Mouse (Mus musculus) lung, embryonic 16.5 days (tissue): Measurements from ENCODE around the gene Tet1. TPM values are rescaled to one million over a fixed set of nuclear protein-coding genes. Genes with fewer than 3 reads are reported as not detected.
A peak's percentile ranks its signal among the peaks of the same experiment; 100 is the strongest.
"Not testable (repeated sequence)": the region's sequence is repeated elsewhere in the genome, so short reads cannot be mapped to it uniquely, and the experiment has no call there.

Experiments used
- ATAC-seq: fragments of 200-750 bp; cut with Nextera tagmentation; 2 replicates; pipeline ENCODE4 v1.8.0; 2017; ENCODE audit warnings: low read depth, mild to moderate bottlenecking, moderate library complexity
- H3K27ac ChIP-seq: fragments of 300-500 bp; sonication (generic); 2 replicates; pipeline ENCODE4 v1.5.1; 2014; ENCODE audit warnings: mild to moderate bottlenecking, control low read depth, low read length
- H3K27me3 ChIP-seq: fragments of 300-500 bp; sonication (generic); 2 replicates; pipeline ENCODE4 v1.6.1; 2014; ENCODE audit warnings: low read depth, low read length, mixed read lengths; ENCODE audit not compliant: control insufficient read depth, insufficient read depth
- H3K36me3 ChIP-seq: fragments of 300-500 bp; sonication (generic); 2 replicates; pipeline ENCODE4 v1.6.1; 2014; ENCODE audit warnings: low read length; ENCODE audit not compliant: control insufficient read depth, insufficient read depth
- H3K4me1 ChIP-seq: fragments of 300-500 bp; sonication (generic); replicated peaks from 2 replicates; pipeline ENCODE4 v1.6.1; 2014; ENCODE audit warnings: low read length, mixed read lengths; ENCODE audit not compliant: control insufficient read depth, insufficient read depth
- H3K4me2 ChIP-seq: fragments of 300-500 bp; sonication (generic); 2 replicates; pipeline ENCODE4 v1.6.1; 2014; ENCODE audit warnings: low read depth, low read length, control low read depth
- H3K4me3 ChIP-seq: fragments of 300-500 bp; sonication (generic); 2 replicates; pipeline ENCODE4 v1.5.1; 2014; ENCODE audit warnings: mild to moderate bottlenecking, low read length, control low read depth
- H3K9ac ChIP-seq: fragments of 300-500 bp; sonication (generic); 2 replicates; pipeline ENCODE4 v1.6.1; 2014; ENCODE audit warnings: low read length, control low read depth
- H3K9me3 ChIP-seq: fragments of 300-500 bp; sonication (generic); 2 replicates; pipeline ENCODE4 v1.6.1; 2016; ENCODE audit warnings: low read length; ENCODE audit not compliant: control insufficient read depth
- WGBS: fragments of 180-500 bp; shearing (Covaris S2); extraction: QIAGEN DNeasy Blood & Tissue Kit; methylation state at CpG from one replicate; pipeline ENCODE4 v1.1.7; 2014; 5-methylcytosine and 5-hydroxymethylcytosine counted together
- polyA plus RNA-seq: library from polyadenylated mRNA; unstranded; fragments of >200 nt; fragmentation: Nextera tagmentation; extraction: Ambion mirVana; gene quantifications from 2 replicates; pipeline ENCODE4 v1.2.1, GENCODE M21; 2015

Gene Tet1
- polyA plus RNA-seq, 1 experiment from 2014 or later: 27.0 TPM

DNA sequence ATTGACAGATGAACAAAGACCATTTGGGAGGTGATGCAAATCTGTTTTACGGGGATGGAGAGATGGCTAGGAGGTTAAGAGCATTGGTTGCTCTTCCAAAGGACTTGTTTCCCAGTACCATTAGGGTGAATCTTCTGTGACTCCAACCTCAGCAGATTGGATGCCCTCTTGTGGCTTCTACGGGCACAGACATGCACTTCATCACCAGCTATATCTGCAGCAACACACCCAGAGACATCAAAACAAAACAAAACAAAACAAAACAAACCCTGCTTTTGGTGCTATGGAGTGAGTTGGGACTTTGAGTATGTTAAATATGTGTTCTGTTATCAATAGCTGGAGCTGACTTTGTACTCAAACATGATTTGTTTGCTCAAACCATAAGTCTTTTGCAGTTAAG, 104.7 kb downstream of the Tet1 start:
- H3K9me3 ChIP-seq: no peaks in the 10 kb centered on the region
- no peak overlapping the region for H3K4me2 ChIP-seq
- H3K9ac ChIP-seq: no peak overlapping the region
- no peaks in the 10 kb centered on the region for H3K27me3 ChIP-seq
- H3K27ac ChIP-seq: no peak overlapping the region
- no peak overlapping the region for H3K4me3 ChIP-seq
- no peaks in the 10 kb centered on the region for H3K4me1 ChIP-seq
- H3K36me3 ChIP-seq: no peaks in the 10 kb centered on the region
- 73% methylated on average over 2 of the region's 2 CpGs for WGBS
- ATAC-seq: no peak

DNA sequence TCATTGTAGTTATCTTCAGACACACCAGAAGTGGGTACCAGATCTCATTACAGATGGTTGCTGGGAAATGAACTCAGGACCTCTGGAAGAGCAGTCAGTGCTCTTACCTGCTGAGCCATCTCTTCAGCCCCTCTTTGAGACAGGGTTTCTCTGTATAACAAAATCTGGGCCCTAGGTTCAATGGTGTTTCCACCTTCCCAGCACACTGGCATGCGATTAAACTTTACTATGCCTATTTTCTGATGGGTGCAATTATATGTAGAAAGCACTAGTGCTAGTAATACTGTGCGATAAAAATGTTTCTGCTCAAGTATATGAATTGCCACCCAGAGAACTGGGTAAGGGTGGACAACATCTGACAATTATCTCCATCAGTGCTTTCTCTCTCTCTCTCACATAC, 105.5 kb downstream of the Tet1 start:
- no peak for ATAC-seq
- H3K9me3 ChIP-seq: no peaks in the 10 kb centered on the region
- H3K4me3 ChIP-seq: no peak overlapping the region
- H3K9ac ChIP-seq: no peak overlapping the region
- H3K36me3 ChIP-seq: no peaks in the 10 kb centered on the region
- WGBS: 94% methylated on average over 2 of the region's 2 CpGs
- H3K27ac ChIP-seq: no peak overlapping the region
- no peaks in the 10 kb centered on the region for H3K27me3 ChIP-seq
- no peak overlapping the region for H3K4me2 ChIP-seq
- H3K4me1 ChIP-seq: no peaks in the 10 kb centered on the region

DNA sequence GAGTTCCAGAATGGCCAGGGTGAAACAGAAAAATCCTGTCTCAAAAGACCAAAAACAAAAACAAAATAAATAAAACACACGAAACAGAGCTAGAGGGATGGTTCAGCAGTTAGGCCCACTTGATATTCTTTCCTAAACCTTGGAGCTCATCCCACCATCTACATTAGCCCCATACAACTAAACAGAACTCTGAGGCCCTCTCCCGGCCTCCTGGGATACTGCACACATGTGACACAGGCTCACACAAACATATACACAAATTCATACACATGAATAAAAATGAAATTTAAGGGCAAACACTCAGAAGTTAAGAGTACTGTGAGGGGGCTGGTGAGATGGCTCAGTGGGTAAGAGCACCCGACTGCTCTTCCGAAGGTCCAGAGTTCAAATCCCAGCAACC, 114.6 kb downstream of the Tet1 start:
- Histone ChIP-seq H3K27ac (no peak overlapping the region), H3K4me1 (peaks cover 8% of the 10 kb centered on the region), H3K27me3 (no peaks in the 10 kb centered on the region), H3K4me3 (no peak overlapping the region), H3K4me2 (no peak overlapping the region), H3K9me3 (no peaks in the 10 kb centered on the region), H3K9ac (no peak overlapping the region), H3K36me3 (peaks cover 9% of the 10 kb centered on the region)
- no peak for ATAC-seq
- WGBS: 97% methylated on average over 4 of the region's 4 CpGs

DNA sequence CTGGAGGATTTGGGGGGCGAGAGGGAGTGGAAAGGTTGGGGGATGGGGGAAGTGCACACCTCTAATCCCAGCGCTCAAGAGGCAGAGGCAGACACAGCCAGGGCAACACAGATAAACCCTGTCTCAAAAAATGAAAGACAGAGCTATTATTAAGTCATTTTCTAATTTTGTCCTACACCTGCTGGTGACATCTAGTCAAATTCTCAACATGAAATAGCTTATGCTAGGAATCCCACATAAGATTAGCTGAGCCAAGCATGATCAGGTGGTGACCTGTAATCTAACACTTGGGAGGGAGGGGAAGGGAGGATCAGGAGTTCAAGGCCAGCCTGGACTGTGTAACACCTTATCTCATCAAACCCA, 115.7 kb downstream of the Tet1 start:
- Histone ChIP-seq H3K9me3 (no peaks in the 10 kb centered on the region), H3K9ac (peak overlapping the region; percentile 94), H3K27ac (peak overlapping the region; percentile 98), H3K27me3 (no peaks in the 10 kb centered on the region), H3K36me3 (peaks cover 14% of the 10 kb centered on the region), H3K4me3 (peak overlapping the region; percentile 82), H3K4me2 (peak overlapping the region; percentile 65), H3K4me1 (peaks cover 10% of the 10 kb centered on the region)
- WGBS: 35% methylated on average over 2 of the region's 2 CpGs
- ATAC-seq: no peak

DNA sequence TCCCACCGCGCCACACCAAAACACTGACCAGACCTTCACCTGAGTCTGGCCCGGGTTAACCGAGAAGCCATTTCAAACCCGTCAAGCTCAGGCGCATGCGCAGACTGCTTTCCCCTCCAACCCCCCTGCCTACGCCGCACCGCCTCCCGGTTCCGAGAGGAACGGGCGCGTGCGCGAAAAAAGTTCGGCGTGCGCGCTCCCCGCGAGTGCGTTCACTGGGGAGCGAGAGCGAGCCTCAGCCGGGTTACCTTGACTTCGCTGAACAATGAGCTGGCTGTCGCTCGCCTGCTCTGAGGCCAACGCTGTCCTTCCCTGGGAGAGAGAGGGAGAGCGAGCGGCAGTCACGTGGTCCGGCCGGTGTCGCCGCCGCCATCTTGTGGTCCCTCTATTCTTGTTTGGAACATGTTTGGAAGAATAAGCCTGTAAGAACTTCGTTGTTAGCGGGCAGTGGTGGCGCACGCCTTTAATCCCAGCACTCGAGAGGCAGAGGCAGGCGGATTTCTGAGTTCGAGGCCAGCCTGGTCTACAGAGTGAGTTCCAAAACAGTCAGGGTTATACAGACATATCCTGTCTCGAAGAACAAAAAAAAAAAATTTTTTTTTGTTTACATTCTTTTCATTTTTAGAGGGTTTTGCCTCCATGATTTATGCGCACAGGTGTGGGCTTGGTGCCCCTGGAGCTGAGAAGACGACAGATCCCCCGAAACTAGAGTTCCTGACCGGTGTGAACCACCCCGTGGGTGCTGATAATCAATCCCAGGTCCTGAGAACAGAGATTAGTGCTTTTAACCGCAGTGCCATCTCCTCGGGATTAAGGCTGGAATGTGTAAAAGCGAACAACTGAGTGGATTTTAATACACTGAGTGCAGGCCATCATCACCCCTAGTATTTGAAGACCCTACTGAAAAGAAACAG, 116.4 kb downstream of the Tet1 start, which contains the start of gene Ccar1:
Gene Ccar1 (minus strand): TSS at position 110 of the 914 bp plus-strand sequence.
- peak within 1 kb of the TSS; percentile 98 for H3K27ac ChIP-seq
- WGBS: 3% methylated on average over 54 of the region's 55 CpGs
- peak within 1 kb of the TSS; percentile 79 for H3K4me2 ChIP-seq
- ATAC-seq: peak; percentile 98
- H3K9ac ChIP-seq: peak within 1 kb of the TSS; percentile 94
- H3K27me3 ChIP-seq: no peaks in the 10 kb centered on the region
- no peaks in the 10 kb centered on the region for H3K9me3 ChIP-seq
- H3K4me1 ChIP-seq: peaks cover 10% of the 10 kb centered on the region
- peak within 1 kb of the TSS; percentile 82 for H3K4me3 ChIP-seq
- peaks cover 14% of the 10 kb centered on the region for H3K36me3 ChIP-seq

DNA sequence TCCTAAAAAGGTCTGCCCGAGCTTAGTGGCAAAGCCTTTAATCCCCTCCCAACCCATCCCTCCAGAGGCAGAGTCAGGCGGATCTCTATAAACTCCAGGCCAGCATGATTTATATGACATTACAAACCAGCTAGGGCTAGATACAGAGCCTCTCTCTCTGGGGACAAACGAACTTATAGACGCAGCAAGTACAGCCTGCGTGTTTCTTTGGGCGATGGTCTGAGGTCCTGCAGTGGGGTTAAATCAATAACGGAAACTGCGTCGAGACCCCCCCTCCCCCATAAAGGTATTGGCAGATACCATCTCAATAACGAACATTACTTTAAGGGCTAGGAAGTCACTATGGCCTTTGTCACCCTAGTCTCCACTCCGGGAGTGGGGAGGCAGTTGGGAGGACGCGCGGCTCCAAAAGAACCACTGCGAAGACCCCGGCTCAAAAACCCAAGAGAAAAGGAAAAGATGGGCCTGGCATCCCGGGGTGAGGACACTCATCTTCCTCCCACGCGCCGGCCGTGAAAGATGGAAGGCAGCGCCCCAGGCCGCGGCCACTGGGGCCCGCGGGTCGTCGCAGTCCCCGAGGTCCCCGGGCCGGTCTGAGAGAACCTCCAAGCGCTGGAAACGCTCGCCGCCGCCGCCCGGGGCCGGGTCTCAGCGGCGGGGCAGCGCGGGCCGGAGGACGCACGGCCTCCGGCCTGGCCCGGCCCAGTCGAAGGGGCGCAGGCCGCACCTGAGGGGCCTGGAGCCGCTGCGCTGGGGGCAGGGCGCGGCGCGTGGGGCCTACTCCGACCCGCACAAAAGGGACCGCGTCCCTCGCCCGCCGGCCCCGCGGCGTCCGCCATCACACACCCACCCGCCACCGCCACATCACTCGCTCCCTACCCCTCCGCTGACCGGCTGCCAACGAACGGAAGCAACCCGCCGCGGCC, 117.3 kb downstream of the Tet1 start:
- Histone ChIP-seq H3K4me2 (peak overlapping the region; percentile 79), H3K36me3 (peaks cover 23% of the 10 kb centered on the region), H3K9me3 (no peaks in the 10 kb centered on the region), H3K27ac (peak overlapping the region; percentile 72), H3K4me1 (peaks cover 10% of the 10 kb centered on the region), H3K9ac (peak overlapping the region; percentile 94), H3K27me3 (no peaks in the 10 kb centered on the region), H3K4me3 (peak overlapping the region; percentile 82)
- 1% methylated on average over 49 of the region's 78 CpGs for WGBS
- ATAC-seq: peak; percentile 78

DNA sequence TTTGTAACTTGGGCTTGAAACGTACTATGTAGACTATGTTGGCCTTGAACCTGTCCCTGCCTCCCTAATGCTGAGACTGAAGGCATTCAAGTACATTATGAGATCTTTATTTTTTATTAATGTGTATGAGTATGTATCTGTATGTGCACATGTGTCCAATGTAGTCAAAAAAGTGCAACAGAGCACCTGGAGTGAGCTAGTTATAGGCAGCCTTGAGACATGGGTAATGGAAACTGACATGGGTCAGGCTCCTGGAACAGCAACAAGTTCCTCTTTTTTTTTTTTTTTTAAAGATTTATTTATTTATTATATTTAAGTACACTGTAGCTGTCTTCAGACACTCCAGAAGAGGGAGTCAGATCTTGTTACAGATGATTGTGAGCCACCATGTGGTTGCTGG, 127.0 kb downstream of the Tet1 start:
- H3K4me1 ChIP-seq, ATAC-seq, H3K4me2 ChIP-seq, H3K4me3 ChIP-seq, H3K27ac ChIP-seq, H3K9ac ChIP-seq, H3K9me3 ChIP-seq, H3K27me3 ChIP-seq: not testable (repeated sequence)
- peaks cover 64% of the 10 kb centered on the region for H3K36me3 ChIP-seq
- 92% methylated on average over 1 of the region's 1 CpGs for WGBS
